Mouse (Mus musculus) thymus, postnatal 0 days (tissue): ENCODE measurements at regions not wholly inside any gene's neighbourhood (a gene's known extent, or its start where the extent isn't known, plus 50 kb on each side); places are given as distances from the start of the nearest gene placed in this dataset.
A peak's percentile ranks its signal among the peaks of the same experiment; 100 is the strongest.

Experiments used
- DNase-seq: peaks from one replicate; pipeline ENCODE4 v3.0.0-alpha.2; 2015; ENCODE audit warnings: low spot score

GRCm38 (mm10) chr2:38420498-38420897, 81.4 kb downstream of the Lhx2 start:
- DNase-seq: no peak

GRCm38 (mm10) chr2:38422406-38422805, 83.3 kb downstream of the Lhx2 start:
- no peak for DNase-seq

GRCm38 (mm10) chr2:38423886-38424277, 84.8 kb downstream of the Lhx2 start:
- DNase-seq: no peak

- DNase-seq: no peak
Observed at GRCm38 (mm10) chr2:38424278-38424931, 85.3 kb downstream of the Lhx2 start.

GRCm38 (mm10) chr2:38424976-38425375, 85.9 kb downstream of the Lhx2 start:
- no peak for DNase-seq

GRCm38 (mm10) chr2:38429752-38430378, 81.6 kb upstream of the Nek6 start:
- peak; percentile 63 for DNase-seq

- no peak for DNase-seq
Observed at GRCm38 (mm10) chr2:38431546-38431945, 79.9 kb upstream of the Nek6 start.

- DNase-seq: peak; percentile 29
Observed at GRCm38 (mm10) chr2:38433736-38434135, 77.7 kb upstream of the Nek6 start.

GRCm38 (mm10) chr2:38436701-38437100, 74.7 kb upstream of the Nek6 start:
- no peak for DNase-seq

GRCm38 (mm10) chr2:38439191-38439590, 72.3 kb upstream of the Nek6 start:
- no peak for DNase-seq

- DNase-seq: no peak
Observed at GRCm38 (mm10) chr2:38439973-38440372, 71.5 kb upstream of the Nek6 start.

GRCm38 (mm10) chr2:38449092-38449491, 62.4 kb upstream of the Nek6 start:
- DNase-seq: no peak

- no peak for DNase-seq
Observed at GRCm38 (mm10) chr2:38456571-38456970, 54.9 kb upstream of the Nek6 start.

GRCm38 (mm10) chr2:38460367-38460766, 51.1 kb upstream of the Nek6 start:
- no peak for DNase-seq

- DNase-seq: no peak
Observed at GRCm38 (mm10) chr2:38460825-38461540, 50.5 kb upstream of the Nek6 start.
